ENCODE assay signal across 27 mouse cellular contexts in the genomic region with DNA sequence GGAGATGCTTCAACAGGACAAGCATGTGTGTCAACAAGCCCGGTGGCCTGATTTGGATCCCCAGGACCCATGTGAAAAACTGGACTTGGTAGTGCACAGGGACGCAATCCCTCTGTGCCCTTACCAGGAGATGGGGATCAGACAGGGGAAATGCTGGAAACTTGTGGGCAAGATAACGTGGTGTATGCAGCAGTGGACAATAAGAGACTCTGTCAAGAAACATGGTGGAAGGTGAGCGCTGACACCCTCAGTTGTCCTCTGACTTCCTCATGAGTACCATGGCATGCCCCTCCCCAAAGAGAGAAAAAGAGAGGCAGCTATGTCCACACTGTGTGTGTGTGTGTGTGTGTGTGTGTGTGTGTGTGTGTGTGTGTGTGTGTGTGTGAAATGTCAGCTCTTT. TPM values are rescaled to one million over a fixed set of nuclear protein-coding genes. Genes with fewer than 3 reads are reported as not detected.
DNase-seq lines count a peak whose midpoint lies in the region; ATAC-seq lines count a peak whose summit lies in the region.
"Had no signal": no experiment of that assay in that cellular context is flagged by ENCODE, and none has a peak within 500 bp of the region (broad histone marks: within the 10 kb centered on the region; RNA-seq: fewer than 3 reads in every experiment).

No protein-coding gene starts in this region.

- no peak overlapping the region for H3K27ac ChIP-seq in embryonic facial prominence, embryonic 10.5 days (replicated peaks)
- H3K27ac ChIP-seq: embryonic facial prominence, embryonic 13.5 days; embryonic facial prominence, embryonic 15.5 days; forebrain, embryonic 10.5 days; forebrain, embryonic 12.5 days had no signal

- WGBS in embryonic facial prominence, embryonic 10.5 days: 90% methylated on average over 4 of the region's 4 CpGs

- no peaks in the 10 kb centered on the region for H3K9me3 ChIP-seq in megakaryocyte, embryonic 14.5 days
- H3K9me3 ChIP-seq in embryonic facial prominence, embryonic 10.5 days: no peaks in the 10 kb centered on the region
- H3K9me3 ChIP-seq: embryonic facial prominence, embryonic 13.5 days; embryonic facial prominence, embryonic 15.5 days; forebrain, embryonic 10.5 days; forebrain, embryonic 12.5 days; G1E had no signal

- no peaks in the 10 kb centered on the region for H3K36me3 ChIP-seq in megakaryocyte, embryonic 14.5 days (replicated peaks; ENCODE audit: low read length)
- H3K36me3 ChIP-seq in embryonic facial prominence, embryonic 10.5 days (replicated peaks): no peaks in the 10 kb centered on the region
- H3K36me3 ChIP-seq: embryonic facial prominence, embryonic 13.5 days; embryonic facial prominence, embryonic 15.5 days; forebrain, embryonic 10.5 days; forebrain, embryonic 12.5 days; G1E had no signal

- peak; percentile 73 for DNase-seq in heart, adult 11 months
- DNase-seq in heart, adult 9 months (ENCODE audit: low spot score in 2 of 2): no peak
- peak; percentile 6 for DNase-seq in embryonic facial prominence, embryonic 10.5 days (ENCODE audit: low spot score)
- DNase-seq: adrenal gland, adult 8-10 months; adrenal gland, postnatal 14 days; adrenal gland, postnatal 36 days; B cell, adult 2 months; cerebellum, adult 11-12 months; cerebellum, adult 2 months; cerebellum, adult 9-10 months; cerebellum, postnatal 10 days; cerebellum, postnatal 25 days had no signal

- no peak for ATAC-seq in megakaryocyte, adult 5-6 weeks (ENCODE audit: poor library complexity, severe bottlenecking)
- ATAC-seq: activated CD4-positive, CD25-positive, alpha-beta regulatory T cell, adult 4 months; CD4-positive, CD25-positive, alpha-beta regulatory T cell, adult 4 months; forebrain, embryonic 14.5 days; forebrain, embryonic 16.5 days; Patski had no signal

- peaks cover 94% of the 10 kb centered on the region for H3K4me1 ChIP-seq in megakaryocyte, embryonic 14.5 days
- H3K4me1 ChIP-seq in embryonic facial prominence, embryonic 10.5 days: peaks cover 51% of the 10 kb centered on the region

- H3K4me3 ChIP-seq in megakaryocyte, embryonic 14.5 days (replicated peaks): peak overlapping the region; percentile 0
- no peak overlapping the region for H3K4me3 ChIP-seq in embryonic facial prominence, embryonic 10.5 days
- H3K4me3 ChIP-seq: embryonic facial prominence, embryonic 13.5 days; embryonic facial prominence, embryonic 15.5 days; erythroblast, embryonic 14.5 days; forebrain, embryonic 10.5 days; forebrain, embryonic 12.5 days had no signal

- H3K27me3 ChIP-seq in megakaryocyte, embryonic 14.5 days (replicated peaks): no peaks in the 10 kb centered on the region
- no peaks in the 10 kb centered on the region for H3K27me3 ChIP-seq in embryonic facial prominence, embryonic 10.5 days (replicated peaks; ENCODE audit: low read depth, poor library complexity, severe bottlenecking)
- H3K27me3 ChIP-seq: CH12.LX; embryonic facial prominence, embryonic 13.5 days; embryonic facial prominence, embryonic 15.5 days; Patski had no signal

RNA-seq across cellular contexts. Expression of gene March10, which starts 14.4 kb away (rescaled TPM):
- polyA plus RNA-seq in megakaryocyte, embryonic 14.5 days (2012; ENCODE audit: insufficient read depth, low replicate concordance): 0.87 and 1.3 TPM in 2 replicates
- not detected in 2 replicates for total RNA-seq in megakaryocyte, adult 5-6 weeks (2015)
- total RNA-seq in megakaryocyte, adult 5-6 weeks (2017): not detected in 2 replicates
- polyA plus RNA-seq in embryonic facial prominence, embryonic 10.5 days (2016; fragmentation: Nextera tagmentation; extraction: Ambion mirVana): 0.06 and 0.16 TPM in 2 replicates
- total RNA-seq: adrenal gland, adult 18-20 months; adrenal gland, adult 8-10 months; adrenal gland, postnatal 14 days; adrenal gland, postnatal 36 days; CH12.LX had no signal
- polyA plus RNA-seq: activated CD4-positive, CD25-positive, alpha-beta regulatory T cell, adult 4 months; CD4-positive, CD25-positive, alpha-beta regulatory T cell, adult 4 months; embryonic facial prominence, embryonic 13.5 days; erythroblast, embryonic 14.5 days; forebrain, embryonic 12.5 days; G1E had no signal

Comparison
In these comparisons a context has a peak if more than half of its experiments do, and no peak if none do; other contexts are left out.
1. DNase-seq: peak in heart, adult 11 months (single experiment) and embryonic facial prominence, embryonic 10.5 days (single experiment); none in heart, adult 9 months (0 of 2).